Mouse (Mus musculus): ENCODE measurements around the gene Dhx38. TPM values are rescaled to one million over a fixed set of nuclear protein-coding genes. Genes with fewer than 3 reads are reported as not detected.

The Dhx38 gene
- polyA plus RNA-seq, 1 experiment = 10.5 TPM

DNA sequence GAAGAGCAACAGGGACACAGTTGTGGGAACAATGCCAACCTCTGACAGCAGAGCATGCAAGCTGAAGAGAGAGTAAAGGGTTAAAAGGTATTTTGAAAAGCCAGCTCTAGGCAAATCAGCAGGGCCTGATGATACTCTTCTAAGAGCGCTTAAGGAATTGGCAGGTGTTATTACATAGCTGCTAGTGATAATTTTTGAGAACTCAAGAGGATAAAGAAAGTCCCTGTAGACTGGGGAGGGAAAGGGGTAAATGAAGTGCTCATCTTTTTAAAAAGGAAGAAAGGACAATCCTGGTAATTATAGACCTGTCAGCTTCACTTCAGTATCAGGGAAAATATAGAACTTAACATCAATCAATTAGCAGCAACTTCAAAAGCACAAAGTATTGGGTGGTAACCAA lies 62.1 kb downstream of the Dhx38 start:
- Histone ChIP-seq H3K27ac (replicated peaks; ENCODE audit: low read depth, low read length) (no peak overlapping the region), H3K4me1 (ENCODE audit: control insufficient read depth, insufficient read depth, insufficient read length, low read length) (no peaks in the 10 kb centered on the region), H3K4me3 (ENCODE audit: insufficient read depth, low read depth, low read length) (no peak overlapping the region)

DNA sequence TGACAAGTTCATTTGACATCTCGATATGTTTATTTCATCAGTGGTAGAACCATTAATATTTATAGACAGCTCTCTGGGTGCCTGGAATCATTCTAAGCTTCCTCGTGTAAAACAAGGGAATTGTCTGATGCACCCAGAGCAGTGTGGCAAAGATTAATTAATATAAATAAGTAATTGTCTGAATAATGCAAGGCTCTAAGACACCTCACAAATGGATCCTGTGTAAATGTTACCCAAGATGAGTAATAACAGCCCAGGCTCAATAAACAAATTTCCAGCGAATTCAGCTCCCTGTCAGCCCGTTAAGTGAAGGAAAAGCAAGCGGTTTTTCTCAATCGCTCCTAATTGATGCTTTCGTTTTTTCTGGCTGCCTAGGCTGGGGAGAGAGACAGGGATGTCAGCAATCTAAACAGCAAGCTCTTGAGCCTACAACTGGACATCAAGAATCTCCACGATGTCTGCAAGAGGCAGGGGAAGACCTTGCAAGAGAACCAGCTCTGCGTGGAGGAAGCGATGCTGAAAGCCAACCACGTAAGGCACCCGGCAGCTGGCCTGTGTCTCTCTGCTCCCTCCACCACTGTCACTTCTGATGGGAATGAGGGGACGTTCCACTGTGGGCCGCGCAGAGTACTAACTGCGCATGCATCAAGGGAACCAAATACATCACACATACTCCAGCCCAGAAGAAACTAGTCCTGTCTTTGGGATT lies 66.5 kb downstream of the Dhx38 start:
- no peak overlapping the region for H3K4me3 ChIP-seq (ENCODE audit: insufficient read depth, low read depth, low read length)
- no peaks in the 10 kb centered on the region for H3K4me1 ChIP-seq (ENCODE audit: control insufficient read depth, insufficient read depth, insufficient read length, low read length)
- H3K27ac ChIP-seq (replicated peaks; ENCODE audit: low read depth, low read length) = no peak overlapping the region

Other genes starting within 250 kb of the Dhx38 start
- gene Pmfbp1, start 71.8 kb downstream of the Dhx38 start, polyA plus RNA-seq (2012; ENCODE audit: insufficient read depth, insufficient read length, missing spikeins) = not detected in 2 replicates
- gene Txnl4b, start within 50 bp of the Dhx38 start, polyA plus RNA-seq (2012; ENCODE audit: insufficient read depth, insufficient read length, missing spikeins) = 21.2 and 29.4 TPM in 2 replicates
- gene Hp, start 13.3 kb upstream of the Dhx38 start, polyA plus RNA-seq (2012; ENCODE audit: insufficient read depth, insufficient read length, missing spikeins) = 699 and 1,976 TPM in 2 replicates
- gene Dhodh, start 42.8 kb upstream of the Dhx38 start, polyA plus RNA-seq (2012; ENCODE audit: insufficient read depth, insufficient read length, missing spikeins) = 13.2 and 21.7 TPM in 2 replicates
- gene Pkd1l3, start 48.7 kb upstream of the Dhx38 start, polyA plus RNA-seq (2012; ENCODE audit: insufficient read depth, insufficient read length, missing spikeins) = 0.40 TPM in 1 of 2 replicates, not detected in the other
- gene Ist1, start 127.4 kb upstream of the Dhx38 start, polyA plus RNA-seq (2012; ENCODE audit: insufficient read depth, insufficient read length, missing spikeins) = 36.1 and 57.8 TPM in 2 replicates
- gene Zfp821, start 139.7 kb upstream of the Dhx38 start, polyA plus RNA-seq (2012; ENCODE audit: insufficient read depth, insufficient read length, missing spikeins) = 1.3 and 3.2 TPM in 2 replicates
- 13.2 and 13.9 TPM in 2 replicates for gene Atxn1l, start 171.9 kb upstream of the Dhx38 start, polyA plus RNA-seq (2012; ENCODE audit: insufficient read depth, insufficient read length, missing spikeins)
- gene Ap1g1, start 212.7 kb upstream of the Dhx38 start, polyA plus RNA-seq (2012; ENCODE audit: insufficient read depth, insufficient read length, missing spikeins) = 44.4 and 68.3 TPM in 2 replicates